Mouse (Mus musculus) ovary, adult 18-20 months (tissue): ENCODE data around the gene Rnf141.

ENCODE experiments used
- DNase-seq: peaks from one replicate; pipeline ENCODE4 v3.0.0; 2022; ENCODE audit warnings: low spot score, mixed read lengths

Gene Rnf141

DNA sequence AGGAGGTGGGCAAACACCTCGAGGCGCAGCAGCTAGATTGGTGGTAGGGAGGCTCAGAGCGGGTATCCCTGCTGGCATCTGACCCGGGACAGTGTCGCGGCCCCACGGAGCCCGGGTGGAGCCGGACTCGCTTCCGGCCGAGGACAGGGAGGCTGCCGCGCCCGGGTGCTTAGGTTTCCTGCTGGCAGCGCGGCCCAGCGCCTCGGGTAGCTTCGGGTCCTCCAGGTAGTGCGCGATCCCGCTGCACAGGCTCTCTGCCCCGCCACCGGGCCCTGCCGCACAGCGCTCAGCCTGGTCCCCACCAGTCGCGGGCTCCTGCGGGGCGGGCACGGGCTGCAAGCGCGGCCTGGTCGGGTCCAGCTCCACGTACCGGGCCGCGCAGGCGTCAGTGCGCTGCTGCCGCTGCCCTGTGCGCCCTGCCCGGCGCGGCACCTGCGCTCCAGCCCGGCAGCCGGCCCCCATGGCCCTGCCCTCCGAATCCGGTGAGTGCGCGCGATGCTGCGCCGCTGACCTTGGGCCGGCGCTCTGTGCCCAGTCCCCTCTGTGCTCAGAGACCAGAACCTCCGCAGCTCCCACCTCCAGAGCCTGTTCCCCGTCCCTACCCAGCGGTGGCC is 75.7 kb downstream of the Rnf141 start:
- DNase-seq: no peak

DNA sequence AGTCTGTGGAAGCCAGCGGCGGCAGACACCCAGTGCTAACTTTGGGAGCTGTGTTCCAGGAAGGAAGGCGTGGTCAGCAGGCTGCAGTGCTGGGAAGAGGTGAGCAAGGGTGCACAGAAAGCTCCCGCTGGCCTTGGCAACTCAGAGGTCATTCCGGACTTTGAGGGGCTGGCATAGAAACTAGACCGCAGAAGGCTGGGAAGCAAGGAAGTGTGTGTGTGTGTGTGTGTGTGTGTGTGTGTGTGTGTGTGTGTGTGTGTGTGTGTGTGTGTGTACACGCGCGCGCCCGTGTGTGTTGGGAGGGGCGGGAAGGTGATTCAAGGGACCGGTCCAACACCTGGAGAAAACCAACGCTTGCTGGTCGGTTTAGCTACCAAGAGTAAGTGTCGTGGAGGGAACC is 76.3 kb downstream of the Rnf141 start, which contains the start of gene Ampd3:
TSS of gene Ampd3 (plus strand) at position 206 of the 400 bp plus-strand sequence.
- DNase-seq: no peak

DNA sequence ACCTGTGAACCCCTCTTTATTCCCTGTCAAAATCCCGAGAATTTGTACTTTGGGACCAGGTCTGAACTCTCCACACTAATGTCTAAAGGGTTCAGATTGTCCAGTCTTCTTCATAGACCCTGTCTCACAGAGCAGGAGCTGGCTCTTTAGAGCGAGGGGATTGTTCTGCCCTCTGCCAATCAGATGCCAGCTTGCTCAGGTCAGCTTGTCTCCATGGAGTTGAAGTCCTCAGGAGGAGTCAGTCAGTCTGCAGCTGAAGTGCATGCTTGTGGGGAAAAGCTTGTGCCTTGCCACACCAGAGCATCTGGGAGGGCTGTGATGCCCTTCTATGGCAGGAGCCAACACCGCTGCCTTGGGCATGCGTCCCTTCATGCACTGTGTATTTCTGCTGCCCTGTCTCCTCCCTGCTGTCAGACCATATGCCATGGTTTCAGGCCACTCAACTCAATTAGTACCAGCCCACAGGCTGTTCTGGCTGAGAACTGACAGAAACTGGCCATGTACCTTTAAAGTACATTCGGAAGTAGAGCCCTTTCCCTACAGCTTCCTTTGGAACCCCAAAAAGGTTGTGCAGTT is 81.6 kb downstream of the Rnf141 start:
- no peak for DNase-seq

- DNase-seq: no peak
Observed at GRCm38 (mm10) chr7:110756440-110756839, 87.8 kb downstream of the Rnf141 start.

DNA sequence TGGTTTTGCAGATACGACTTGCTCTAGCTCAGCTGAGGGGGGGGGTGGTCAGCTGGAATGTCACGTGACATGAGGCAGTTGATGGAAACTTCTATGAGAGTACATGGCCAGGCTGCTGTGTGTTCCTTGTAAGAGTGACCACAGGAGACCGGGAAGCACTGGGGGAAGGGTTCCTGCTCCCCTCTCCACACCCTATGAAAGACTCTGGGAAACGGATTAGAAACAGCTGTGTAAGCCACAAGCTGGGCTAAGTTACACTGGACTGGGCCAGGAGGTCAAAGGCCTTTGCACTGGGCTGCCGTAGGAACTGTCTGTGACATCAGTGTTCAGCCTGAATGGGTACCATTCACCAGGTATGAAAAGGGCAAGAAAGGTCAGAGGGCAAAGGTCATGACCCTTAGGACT is 90.3 kb downstream of the Rnf141 start:
- no peak for DNase-seq

DNA sequence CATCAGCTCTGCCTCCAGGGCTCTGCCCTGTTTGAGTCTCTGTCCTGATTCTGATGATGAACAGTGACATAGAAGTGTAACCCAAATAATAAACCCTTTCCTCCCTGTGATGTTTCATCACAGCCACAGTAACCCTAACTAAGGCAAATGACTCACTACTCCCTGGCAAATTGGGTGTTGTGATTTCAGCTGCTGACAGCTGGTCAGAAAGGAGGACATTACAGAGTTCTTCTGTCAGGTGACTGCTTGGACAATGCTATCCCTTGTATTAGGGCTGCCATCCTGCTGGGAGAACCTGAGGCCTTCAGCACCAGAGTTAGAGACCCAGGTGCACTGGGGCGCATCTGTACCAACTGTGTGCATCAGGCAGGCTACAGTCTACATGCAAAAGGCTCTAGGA is 90.9 kb downstream of the Rnf141 start:
- no peak for DNase-seq

GRCm38 (mm10) chr7:110751634-110752033 is 92.6 kb downstream of the Rnf141 start:
- no peak for DNase-seq

DNA sequence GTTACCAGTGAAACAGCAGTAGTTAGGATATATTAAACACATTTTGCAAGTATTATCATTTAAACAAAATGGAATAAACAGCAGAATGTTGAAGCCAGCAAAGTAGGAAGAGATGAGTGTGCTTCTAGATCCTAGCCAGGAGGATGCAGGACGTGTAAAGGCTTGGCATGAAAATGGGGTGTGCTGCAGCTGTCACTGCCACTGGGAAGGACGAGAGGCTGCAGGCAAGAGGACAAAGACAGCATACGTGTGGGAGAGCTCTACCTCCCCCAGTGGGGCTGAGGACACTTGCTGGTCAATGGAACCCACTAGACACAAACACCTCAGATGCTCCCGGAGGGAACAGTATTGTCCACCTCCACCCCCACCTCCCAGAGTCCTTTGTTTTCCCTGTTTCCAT is 93.4 kb downstream of the Rnf141 start:
- DNase-seq: no peak
